Mouse (Mus musculus) thymus, adult 2 months (tissue): Measurements from ENCODE around the gene Gtf2ird1. TPM values are rescaled to one million over a fixed set of nuclear protein-coding genes. Genes with fewer than 3 reads are reported as not detected.
"Not testable (repeated sequence)": the region's sequence is repeated elsewhere in the genome, so short reads cannot be mapped to it uniquely, and the experiment has no call there.

Source experiments
- DNase-seq: peaks from one replicate; pipeline ENCODE4 v3.0.0; 2021
- H3K27ac ChIP-seq: fragments of 200-500 bp; 2 replicates; pipeline ENCODE4 v1.5.1; 2012; ENCODE audit warnings: low read length, control low read depth; ENCODE audit not compliant: control insufficient read depth, insufficient read depth
- H3K27me3 ChIP-seq: fragments of 200-500 bp; 2 replicates; pipeline ENCODE4 v1.6.1; 2012; ENCODE audit warnings: mild to moderate bottlenecking, low read length, moderate library complexity, mixed read lengths; ENCODE audit not compliant: control insufficient read depth, insufficient read depth
- H3K36me3 ChIP-seq: fragments of 200-500 bp; 2 replicates; pipeline ENCODE4 v1.6.1; 2012; ENCODE audit warnings: mild to moderate bottlenecking, low read length, moderate library complexity; ENCODE audit not compliant: control insufficient read depth, insufficient read depth
- H3K4me1 ChIP-seq: fragments of 200-500 bp; replicated peaks from 2 replicates; pipeline ENCODE4 v1.6.1; 2012; ENCODE audit warnings: low read length; ENCODE audit not compliant: control insufficient read depth, insufficient read depth
- H3K4me3 ChIP-seq: fragments of 200-500 bp; 2 replicates; pipeline ENCODE4 v1.5.1; 2012; ENCODE audit warnings: mild to moderate bottlenecking, low read length, control low read depth, moderate library complexity; ENCODE audit not compliant: control insufficient read depth, insufficient read depth
- CTCF ChIP-seq: fragments of 200-500 bp; IDR thresholded peaks from 2 replicates; pipeline ENCODE4 v1.5.1; 2012; ENCODE audit warnings: mild to moderate bottlenecking, control low read depth, low read length, moderate library complexity, borderline replicate concordance; ENCODE audit not compliant: control insufficient read depth, poor library complexity, insufficient read depth; ENCODE audit errors: extremely low read depth
- POLR2A ChIP-seq: fragments of 200-500 bp; IDR thresholded peaks from 2 replicates; pipeline ENCODE4 v1.6.1; 2012; ENCODE audit warnings: mild to moderate bottlenecking, low read length, control low read depth, moderate library complexity; ENCODE audit not compliant: control insufficient read depth, poor library complexity, insufficient read depth; ENCODE audit errors: extremely low read depth
- WGBS: fragments of 180-500 bp; shearing (Covaris S2); methylation state at CpG from one replicate; pipeline ENCODE4 v1.1.7; 2018; 5-methylcytosine and 5-hydroxymethylcytosine counted together
- polyA plus RNA-seq: library from polyadenylated mRNA; depleted of rRNA; stranded (reverse); fragments of >200 nt; gene quantifications from 2 replicates; pipeline ENCODE4 v1.2.3, GENCODE M21; 2012

Gene Gtf2ird1
- polyA plus RNA-seq, 1 experiment: 75.6 TPM

GRCm38 (mm10) chr5:134488596-134488995 lies 32.1 kb upstream of the Gtf2ird1 start:
- H3K4me1 ChIP-seq: peaks cover 29% of the 10 kb centered on the region
- no peak overlapping the region for H3K4me3 ChIP-seq
- H3K27ac ChIP-seq: no peak overlapping the region
- no peaks in the 10 kb centered on the region for H3K36me3 ChIP-seq
- WGBS: 96% methylated on average over 4 of the region's 4 CpGs
- no peaks in the 10 kb centered on the region for H3K27me3 ChIP-seq
- no peak for DNase-seq
- TF ChIP-seq CTCF (no peak), POLR2A (no peak)

GRCm38 (mm10) chr5:134488042-134488441 lies 31.5 kb upstream of the Gtf2ird1 start:
- Histone ChIP-seq H3K27ac (no peak overlapping the region), H3K27me3 (no peaks in the 10 kb centered on the region), H3K36me3 (no peaks in the 10 kb centered on the region), H3K4me1 (peaks cover 29% of the 10 kb centered on the region), H3K4me3 (no peak overlapping the region)
- WGBS: 95% methylated on average over 10 of the region's 10 CpGs
- DNase-seq: no peak
- TF ChIP-seq POLR2A: no peak
- no peak for TF ChIP-seq CTCF

- TF ChIP-seq POLR2A (no peak), CTCF (peak; percentile 72; the same call in 1 of the 2 replicates)
- Histone ChIP-seq H3K36me3 (no peaks in the 10 kb centered on the region), H3K4me1 (peaks cover 23% of the 10 kb centered on the region), H3K4me3 (no peak overlapping the region), H3K27ac (no peak overlapping the region), H3K27me3 (no peaks in the 10 kb centered on the region)
- DNase-seq: peak; percentile 70
- WGBS: 67% methylated on average over 13 of the region's 13 CpGs
Measured at GRCm38 (mm10) chr5:134485900-134486665, 29.6 kb upstream of the Gtf2ird1 start.

- TF ChIP-seq CTCF (no peak), POLR2A (no peak)
- Histone ChIP-seq H3K36me3 (no peaks in the 10 kb centered on the region), H3K4me1 (peaks cover 15% of the 10 kb centered on the region), H3K4me3 (no peak overlapping the region), H3K27ac (no peak overlapping the region), H3K27me3 (no peaks in the 10 kb centered on the region)
- WGBS: 90% methylated on average over 7 of the region's 7 CpGs
- DNase-seq: no peak
Measured at GRCm38 (mm10) chr5:134485183-134485730, 28.7 kb upstream of the Gtf2ird1 start.

- peaks cover 3% of the 10 kb centered on the region for H3K4me1 ChIP-seq
- no peak overlapping the region for H3K27ac ChIP-seq
- no peak for DNase-seq
- TF ChIP-seq CTCF: no peak
- no peak for TF ChIP-seq POLR2A
- H3K36me3 ChIP-seq: no peaks in the 10 kb centered on the region
- H3K4me3 ChIP-seq: no peak overlapping the region
- WGBS: 97% methylated on average over 1 of the region's 1 CpGs
- H3K27me3 ChIP-seq: no peaks in the 10 kb centered on the region
Measured at GRCm38 (mm10) chr5:134483291-134483690, 26.8 kb upstream of the Gtf2ird1 start.

- Histone ChIP-seq H3K36me3 (no peaks in the 10 kb centered on the region), H3K27ac (no peak overlapping the region; the same call in 1 of the 2 replicates), H3K27me3 (no peaks in the 10 kb centered on the region), H3K4me1 (peaks cover 3% of the 10 kb centered on the region), H3K4me3 (no peak overlapping the region)
- TF ChIP-seq POLR2A (no peak), CTCF (no peak)
- DNase-seq: no peak
- WGBS: 48% methylated on average over 11 of the region's 11 CpGs
Measured at GRCm38 (mm10) chr5:134482331-134482730, 25.8 kb upstream of the Gtf2ird1 start.

GRCm38 (mm10) chr5:134478886-134479285 lies 22.4 kb upstream of the Gtf2ird1 start:
- not testable (repeated sequence) for H3K36me3 ChIP-seq, H3K4me1 ChIP-seq, H3K4me3 ChIP-seq, H3K27ac ChIP-seq, H3K27me3 ChIP-seq, DNase-seq

GRCm38 (mm10) chr5:134475686-134476085 lies 19.2 kb upstream of the Gtf2ird1 start:
- H3K4me3 ChIP-seq, H3K4me1 ChIP-seq, DNase-seq, H3K27ac ChIP-seq, H3K36me3 ChIP-seq, H3K27me3 ChIP-seq: not testable (repeated sequence)
- WGBS: 96% methylated on average over 7 of the region's 7 CpGs
